Mouse (Mus musculus) brown adipose tissue, adult 24 weeks (tissue): ENCODE results near the gene Trip11. TPM values are rescaled to one million over a fixed set of nuclear protein-coding genes. Genes with fewer than 3 reads are reported as not detected.
A peak's percentile ranks its signal among the peaks of the same experiment; 100 is the strongest.
"Not testable (repeated sequence)": the region's sequence is repeated elsewhere in the genome, so short reads cannot be mapped to it uniquely, and the experiment has no call there.

ENCODE experiments used
- H3K27ac ChIP-seq: fragments of 200-500 bp; replicated peaks from 2 replicates; pipeline ENCODE4 v1.5.1; 2012; ENCODE audit warnings: low read depth, mild to moderate bottlenecking, low read length
- H3K4me1 ChIP-seq: fragments of 200-500 bp; 2 replicates; pipeline ENCODE4 v1.6.1; 2012; ENCODE audit warnings: low read length, mixed read lengths; ENCODE audit not compliant: control insufficient read depth, insufficient read depth, insufficient read length
- H3K4me3 ChIP-seq: fragments of 200-500 bp; 2 replicates; pipeline ENCODE4 v1.5.1; 2012; ENCODE audit warnings: low read depth, mild to moderate bottlenecking, low read length, moderate library complexity; ENCODE audit not compliant: insufficient read depth
- polyA plus RNA-seq: library from polyadenylated mRNA; stranded (reverse); fragments of >200 nt; gene quantifications from 2 replicates; pipeline ENCODE4 v1.2.4, GENCODE M21; 2012; ENCODE audit not compliant: missing spikeins, insufficient read depth, insufficient read length

The Trip11 gene
- polyA plus RNA-seq, result 15.1 and 17.1 TPM in 2 replicates

DNA sequence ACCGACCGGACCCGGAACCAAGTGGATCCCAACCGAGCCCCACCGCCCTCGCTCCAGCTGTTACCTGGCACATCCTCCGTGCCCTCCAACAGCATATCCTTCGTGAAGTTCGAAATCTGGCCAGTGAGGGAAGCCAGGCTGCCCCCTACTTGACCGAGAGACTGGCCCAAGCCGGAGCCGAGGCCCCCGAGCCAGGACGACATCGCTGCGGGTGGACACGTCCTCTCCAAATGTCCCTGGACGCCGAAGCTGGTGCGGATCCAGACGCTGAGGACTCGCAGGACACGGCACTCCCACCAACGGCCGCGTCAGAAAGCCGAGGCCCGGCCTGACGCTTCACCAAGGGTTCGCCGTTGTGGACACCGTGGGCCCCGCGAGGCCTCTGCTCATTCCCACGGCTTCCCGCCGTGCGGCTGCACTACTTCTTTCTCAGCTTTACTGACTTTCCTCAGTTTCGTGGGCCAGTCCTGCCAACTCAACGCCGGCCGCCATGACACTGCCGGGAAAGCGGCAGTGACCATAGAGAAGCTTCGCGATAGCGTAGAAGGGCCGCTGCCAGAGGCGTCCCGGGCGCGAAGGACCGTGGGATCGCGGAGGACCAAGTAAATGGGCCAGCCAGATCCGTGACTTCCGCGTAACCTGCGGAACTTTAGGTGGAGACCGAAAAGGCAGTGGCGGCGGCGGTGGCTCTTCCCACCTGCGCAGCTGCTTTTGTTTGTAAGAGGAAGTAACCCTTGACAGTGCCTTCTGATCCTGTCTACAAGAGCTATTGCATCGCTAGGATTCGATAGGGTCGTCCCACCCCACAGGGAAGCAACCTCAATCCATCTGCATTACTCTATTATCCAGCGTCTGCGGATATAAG, at the start of gene Trip11:
Gene Trip11 (minus strand): TSS at position 642 of the 865 bp plus-strand sequence.
- H3K27ac ChIP-seq, result peak within 1 kb of the TSS; percentile 84
- H3K4me3 ChIP-seq, result peak within 1 kb of the TSS; percentile 72
- H3K4me1 ChIP-seq, result peaks cover 5% of the 10 kb centered on the region; the same call in 1 of the 2 replicates

DNA sequence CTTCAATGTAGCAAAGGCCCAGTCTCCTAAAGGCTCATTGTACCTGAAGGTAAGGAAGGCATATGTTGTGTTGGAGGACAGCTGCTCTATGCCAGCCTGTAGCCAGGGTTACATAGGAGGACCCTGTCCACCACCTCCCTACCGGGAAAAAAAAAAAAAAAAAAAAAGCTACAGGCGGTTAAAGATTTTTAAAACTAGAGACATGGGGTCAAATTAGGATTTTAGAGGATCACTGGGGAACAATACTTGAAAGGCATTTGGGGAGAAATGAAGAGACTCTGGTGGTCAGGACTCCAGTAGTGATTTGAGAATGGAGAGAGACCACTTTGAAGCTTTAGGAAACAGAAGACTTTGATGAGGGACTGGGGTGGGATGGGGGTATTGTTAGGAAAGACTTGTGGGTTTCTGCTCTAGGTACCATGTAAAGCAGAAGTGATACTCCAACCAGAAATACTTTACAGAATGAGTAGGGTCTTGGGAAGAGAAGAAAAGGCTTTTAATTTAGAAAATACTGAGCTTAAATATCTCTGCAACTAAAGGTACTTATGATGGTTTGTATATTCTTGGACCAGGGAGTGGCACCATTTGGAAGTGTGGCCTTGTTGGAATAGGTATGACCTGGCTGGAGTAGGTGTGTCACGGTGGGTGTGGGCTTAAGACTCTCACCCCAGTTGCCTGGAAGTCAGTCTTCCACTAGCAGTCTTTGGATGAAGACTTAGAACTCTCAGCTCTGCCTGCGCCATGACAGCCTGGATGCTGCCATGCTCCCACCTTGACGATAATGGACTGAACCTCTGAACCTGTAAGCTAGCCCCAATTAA, 46.1 kb upstream of the Trip11 start:
- not testable (repeated sequence) for H3K4me3 ChIP-seq, H3K27ac ChIP-seq

DNA sequence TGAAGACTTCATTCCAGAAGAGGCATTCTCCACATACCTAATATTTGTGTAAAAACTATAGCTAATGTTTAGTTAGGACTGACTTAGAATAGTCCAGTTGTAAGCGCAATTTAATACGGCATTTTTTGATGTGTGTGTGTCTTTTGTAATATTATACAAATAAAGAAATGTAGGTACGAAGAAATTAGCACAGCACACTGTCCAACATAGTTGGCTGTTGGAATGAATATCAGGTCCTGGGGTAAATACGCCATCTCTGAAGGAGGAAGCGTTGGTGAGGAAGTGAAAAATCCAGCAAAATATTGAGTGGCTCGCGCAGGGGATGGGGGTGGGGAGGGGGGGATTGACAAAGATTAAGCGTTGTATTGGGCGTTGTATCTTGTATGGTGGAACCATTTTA, 45.5 kb upstream of the Trip11 start:
- no peaks in the 10 kb centered on the region for H3K4me1 ChIP-seq
- H3K4me3 ChIP-seq, result peak overlapping the region; percentile 15; the same call in 1 of the 2 replicates
- no peak overlapping the region for H3K27ac ChIP-seq

More for the DNA sequence above, 46.1 kb upstream of the Trip11 start:
- H3K4me1 ChIP-seq, result not testable (repeated sequence)

DNA sequence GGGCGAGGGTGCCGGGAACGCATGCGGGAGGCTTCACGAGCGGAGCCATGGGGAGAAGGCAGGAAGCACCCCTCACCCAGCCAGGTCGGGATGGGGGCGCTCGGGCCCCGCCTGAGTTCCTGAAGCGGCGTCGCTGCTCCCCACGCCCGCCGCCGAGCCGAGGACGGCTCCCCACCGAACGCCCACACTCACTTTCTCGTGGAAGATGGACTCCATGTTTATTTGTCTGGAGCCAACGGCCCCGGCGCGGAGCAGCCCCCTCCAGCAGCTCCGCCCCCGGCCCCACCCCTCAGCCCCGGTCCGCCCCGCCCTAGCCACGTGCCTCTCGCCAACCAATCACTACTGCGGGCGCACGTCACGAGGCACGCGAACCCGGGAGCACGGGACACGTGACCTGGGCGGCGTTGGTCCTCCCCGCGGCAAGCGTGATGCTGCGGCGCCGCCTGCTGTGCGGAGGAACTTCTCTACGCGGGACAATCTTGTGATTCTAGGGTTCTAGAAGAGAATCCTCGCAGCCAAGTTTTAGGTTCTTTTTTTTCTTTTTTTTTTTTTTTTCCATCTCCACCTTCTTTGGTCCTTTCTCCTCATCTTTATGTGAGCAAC, 45.0 kb upstream of the Trip11 start, which contains the start of gene Atxn3:
Gene Atxn3 (minus strand): TSS at position 305 of the 603 bp plus-strand sequence.
- peak within 1 kb of the TSS; percentile 95 for H3K4me3 ChIP-seq
- H3K4me1 ChIP-seq, result no peaks in the 10 kb centered on the region
- peak within 1 kb of the TSS; percentile 71 for H3K27ac ChIP-seq

DNA sequence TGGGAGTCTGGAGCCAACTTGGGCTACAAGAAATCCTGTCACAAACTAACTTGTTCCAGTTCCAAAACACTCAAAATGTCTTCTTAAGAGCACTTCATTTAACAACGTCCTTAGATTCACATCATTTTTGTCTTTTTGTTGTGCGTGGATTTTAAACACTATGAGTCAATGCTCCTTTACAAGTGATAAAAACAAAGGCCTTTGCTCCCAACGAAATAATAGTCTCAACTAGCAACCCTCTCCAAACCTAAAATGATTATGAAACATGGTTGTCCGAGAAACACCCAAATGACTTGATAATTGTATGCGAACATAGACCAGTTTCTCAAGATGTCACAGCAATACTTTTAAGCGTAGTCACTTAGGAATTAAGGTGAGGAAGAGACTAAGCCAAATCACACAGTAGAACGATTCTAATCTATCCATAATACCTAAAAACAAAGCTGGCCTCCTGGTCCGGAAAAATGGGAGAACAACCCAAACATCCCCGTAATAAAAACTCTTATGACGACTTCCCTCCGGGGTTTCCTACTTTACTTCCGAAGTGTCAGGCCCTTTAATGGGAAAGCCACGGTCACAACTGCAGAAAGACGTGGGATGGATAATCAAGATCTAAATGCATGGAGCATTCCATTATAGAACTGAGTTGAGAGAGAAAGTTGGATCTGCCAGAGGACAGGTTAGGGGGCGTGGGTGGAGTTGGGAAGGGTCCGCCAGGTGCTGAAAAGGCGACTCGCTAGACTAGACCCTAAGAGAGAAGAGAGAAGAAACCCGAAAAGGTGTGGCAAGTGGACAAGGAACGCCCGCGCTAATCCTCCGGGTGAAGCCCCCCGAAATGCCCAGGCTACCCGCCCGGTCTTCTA, 44.2 kb upstream of the Trip11 start:
- H3K27ac ChIP-seq, result peak overlapping the region; percentile 71
- peak overlapping the region; percentile 95 for H3K4me3 ChIP-seq
- H3K4me1 ChIP-seq, result no peaks in the 10 kb centered on the region

DNA sequence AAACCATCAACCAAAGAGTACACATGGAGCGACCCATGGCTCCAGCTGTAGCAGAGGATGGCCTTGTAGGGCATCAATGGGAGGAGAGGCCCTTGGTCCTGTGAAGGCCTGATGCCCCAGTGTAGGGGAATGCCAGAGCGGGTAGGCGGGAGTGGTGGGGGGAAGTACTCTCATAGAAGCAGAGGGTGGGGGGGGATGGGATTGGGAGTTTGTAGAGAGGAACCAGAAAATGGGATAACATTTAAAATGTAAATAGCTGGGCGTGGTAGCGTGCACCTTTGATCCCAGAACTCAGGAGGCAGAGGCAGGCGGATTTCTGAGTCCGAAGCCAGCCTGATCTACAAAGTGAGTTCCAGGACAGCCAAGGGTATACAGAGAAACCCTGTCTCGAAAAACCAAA, 42.8 kb upstream of the Trip11 start:
- H3K4me1 ChIP-seq, H3K27ac ChIP-seq: not testable (repeated sequence)

DNA sequence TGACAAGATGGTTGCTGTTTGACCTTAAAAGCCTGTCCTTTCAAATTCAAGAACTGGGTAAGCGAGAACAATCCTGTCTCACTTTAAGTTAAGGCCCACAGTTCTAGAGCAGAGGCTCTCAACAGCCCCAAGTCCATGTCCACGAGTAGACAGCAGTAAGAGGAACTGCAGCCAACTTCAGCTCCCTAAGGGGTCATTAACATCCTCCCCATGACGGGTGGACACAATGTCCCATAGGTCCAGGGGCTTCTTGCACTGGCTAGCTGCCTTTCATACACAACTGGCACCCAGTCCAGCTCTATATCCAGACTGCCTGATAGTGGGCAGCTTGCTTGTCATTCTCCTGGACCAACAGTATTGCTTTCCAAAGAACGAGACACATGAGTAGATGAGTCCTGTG, 35.7 kb upstream of the Trip11 start:
- H3K4me3 ChIP-seq, result no peak overlapping the region

More for the DNA sequence above, 42.8 kb upstream of the Trip11 start:
- H3K4me3 ChIP-seq, result not testable (repeated sequence)

DNA sequence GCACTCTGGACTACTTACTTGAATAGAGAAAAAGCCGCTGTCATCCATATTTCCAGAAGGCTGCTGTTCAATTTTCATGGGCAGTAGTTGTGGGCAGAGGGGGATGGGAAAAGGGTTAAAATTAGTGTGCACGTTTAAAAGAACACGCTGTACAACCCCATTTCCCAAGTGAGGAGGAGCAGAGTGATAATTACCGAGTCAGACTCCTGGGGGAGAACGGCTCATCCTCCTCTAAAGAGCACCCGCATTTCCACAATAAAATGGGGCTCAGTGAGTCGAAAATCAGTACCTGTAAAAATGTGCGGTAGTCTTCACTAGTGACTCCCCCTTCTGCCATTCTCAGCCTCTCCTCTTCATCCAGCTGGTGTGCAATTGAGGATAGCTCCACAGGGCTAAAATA, 34.9 kb upstream of the Trip11 start:
- H3K4me3 ChIP-seq, result no peak overlapping the region
- peaks cover 7% of the 10 kb centered on the region for H3K4me1 ChIP-seq
- no peak overlapping the region for H3K27ac ChIP-seq

More for the DNA sequence above, 35.7 kb upstream of the Trip11 start:
- H3K4me1 ChIP-seq, result peaks cover 7% of the 10 kb centered on the region
- H3K27ac ChIP-seq, result no peak overlapping the region

DNA sequence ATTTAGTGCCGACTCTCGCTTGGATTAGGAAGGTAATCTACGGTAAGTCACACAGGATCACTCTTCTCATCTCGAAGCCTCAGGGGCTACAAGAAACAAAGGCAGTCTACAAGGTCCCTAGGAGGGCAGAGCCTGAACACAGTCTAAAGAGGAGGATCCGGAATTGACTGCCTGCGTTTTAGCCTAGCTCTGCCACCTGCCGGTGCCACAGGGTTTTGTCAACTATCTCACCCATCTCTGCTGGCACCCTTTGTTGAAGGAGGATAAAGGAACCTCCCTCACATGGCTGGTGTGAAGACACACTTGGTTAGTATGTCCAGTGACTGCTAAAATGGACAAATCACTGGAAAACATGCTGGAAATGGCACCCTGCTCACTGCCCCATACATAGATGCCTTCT, 24.5 kb upstream of the Trip11 start:
- no peaks in the 10 kb centered on the region for H3K4me1 ChIP-seq
- H3K4me3 ChIP-seq, result no peak overlapping the region

DNA sequence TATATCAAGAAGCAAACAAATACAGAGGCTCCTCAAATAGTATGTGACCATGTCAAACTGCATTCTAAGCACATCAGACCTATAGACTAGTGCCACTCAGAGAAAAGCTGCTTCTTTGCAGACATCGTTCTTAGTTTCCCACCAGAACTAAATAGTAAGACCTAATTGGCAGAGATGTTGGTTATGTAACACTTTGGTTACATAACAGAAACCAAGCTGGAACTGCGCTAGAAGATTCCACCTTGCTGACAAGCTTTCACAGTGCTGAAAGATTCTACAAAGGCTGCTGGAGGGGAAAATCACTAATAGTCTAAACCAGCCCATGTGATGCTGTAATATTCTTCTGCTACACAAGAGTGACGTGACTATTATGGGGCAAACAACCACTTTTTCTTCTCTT, 22.2 kb upstream of the Trip11 start:
- Histone ChIP-seq H3K27ac (no peak overlapping the region; the same call in 1 of the 2 replicates), H3K4me1 (no peaks in the 10 kb centered on the region), H3K4me3 (no peak overlapping the region)

More for the DNA sequence above, 24.5 kb upstream of the Trip11 start:
- H3K27ac ChIP-seq, result no peak overlapping the region

DNA sequence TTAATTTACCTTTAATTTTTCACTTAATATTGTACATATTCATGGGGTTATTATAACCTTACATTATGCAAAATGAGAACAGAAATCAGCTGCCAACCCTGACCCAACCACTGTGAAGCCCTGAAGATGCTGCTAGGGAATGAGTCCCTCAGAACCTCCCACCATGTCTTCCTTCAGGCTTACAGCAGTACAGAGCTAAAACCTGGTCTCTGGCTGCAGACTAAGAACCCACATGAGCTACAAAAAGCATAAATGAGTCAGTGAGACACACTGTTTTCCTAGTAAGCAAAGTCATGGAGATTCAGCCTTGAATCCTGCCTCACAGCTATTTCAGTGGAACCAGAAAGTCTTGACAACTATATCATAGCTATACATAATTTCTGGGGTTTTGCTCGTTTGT, 15.4 kb upstream of the Trip11 start:
- H3K27ac ChIP-seq, result no peak overlapping the region
- no peak overlapping the region for H3K4me3 ChIP-seq
- H3K4me1 ChIP-seq, result no peaks in the 10 kb centered on the region

DNA sequence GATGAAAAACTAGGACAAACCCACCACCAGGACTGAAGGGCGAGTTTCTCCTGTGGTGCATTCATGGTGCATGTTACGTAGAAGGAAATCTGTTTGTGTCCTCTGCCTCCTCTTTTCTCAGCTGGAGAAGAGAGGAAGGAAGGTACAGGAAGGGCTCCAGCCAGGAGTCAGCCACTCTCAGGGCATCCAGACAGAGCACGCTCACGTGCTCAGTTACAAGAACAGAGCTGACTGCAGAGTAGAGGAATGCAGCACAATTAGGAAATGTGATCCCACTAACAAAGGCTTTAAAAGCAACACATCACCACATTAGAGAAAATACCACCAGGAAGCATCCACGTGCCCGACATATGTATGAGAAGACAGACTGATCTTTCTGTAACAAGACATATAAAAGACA, 9.2 kb upstream of the Trip11 start:
- Histone ChIP-seq H3K27ac (no peak overlapping the region), H3K4me1 (no peaks in the 10 kb centered on the region), H3K4me3 (no peak overlapping the region)

DNA sequence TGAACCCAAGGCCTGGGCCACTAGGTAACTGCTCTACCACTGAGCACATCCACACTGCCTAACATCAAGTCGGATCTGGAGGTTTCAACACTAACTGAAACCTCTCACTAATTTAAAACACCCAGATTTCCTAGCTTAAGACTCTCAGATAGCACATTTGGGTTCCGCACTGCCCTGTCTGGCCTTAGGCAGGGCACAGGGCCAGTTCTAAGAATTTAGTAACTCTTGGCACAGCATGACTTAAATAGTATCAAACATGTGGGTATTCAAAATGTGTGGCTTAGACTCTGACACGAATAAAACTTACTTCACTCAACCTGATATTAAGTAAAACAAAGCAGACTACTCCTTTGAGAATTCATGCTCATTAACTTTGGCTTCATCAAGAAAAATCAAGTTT, 6.8 kb upstream of the Trip11 start:
- Histone ChIP-seq H3K27ac (no peak overlapping the region), H3K4me3 (no peak overlapping the region), H3K4me1 (no peaks in the 10 kb centered on the region)

DNA sequence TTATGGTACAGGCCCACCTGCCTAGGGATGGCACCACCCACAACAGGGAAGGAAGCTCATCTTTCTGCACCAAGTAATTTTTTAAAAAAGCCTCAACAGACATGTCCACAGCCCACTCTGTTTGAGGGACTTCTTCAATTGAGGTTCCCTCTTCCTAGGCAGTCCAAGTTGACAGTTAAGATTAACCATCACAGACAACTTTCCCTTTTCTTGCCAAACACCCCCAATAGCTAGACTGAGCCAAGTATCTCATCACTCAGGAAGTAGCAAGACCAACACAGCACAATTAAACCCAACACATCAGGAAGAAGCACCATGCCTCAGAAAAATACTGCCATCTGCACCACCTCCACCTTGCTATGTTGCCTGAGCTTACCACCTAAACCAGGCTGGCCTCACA, 4.1 kb upstream of the Trip11 start:
- H3K4me3 ChIP-seq, result no peak overlapping the region
- no peak overlapping the region for H3K27ac ChIP-seq
- no peaks in the 10 kb centered on the region for H3K4me1 ChIP-seq
